Mouse (Mus musculus) CH12.LX (cell line): ENCODE results near the gene Pla2g4a. TPM values are rescaled to one million over a fixed set of nuclear protein-coding genes. Genes with fewer than 3 reads are reported as not detected.
A peak's percentile ranks its signal among the peaks of the same experiment; 100 is the strongest.

Experiments
- DNase-seq: peaks from one replicate; pipeline ENCODE4 v3.0.0-alpha.2; 2013; ENCODE audit errors: extremely low read depth
- H3K27ac ChIP-seq: 2 replicates; pipeline ENCODE4 v1.5.1; 2012; ENCODE audit warnings: low read depth, mild to moderate bottlenecking, control low read depth, moderate library complexity; ENCODE audit not compliant: insufficient read depth
- H3K27me3 ChIP-seq: replicated peaks from 2 replicates; pipeline ENCODE3; 2012; ENCODE audit warnings: inconsistent platforms
- H3K36me3 ChIP-seq, 2 experiments: replicated peaks in 1 of 2; 2 replicates each; pipeline versions ENCODE3 to v1.6.1; 2012; ENCODE audit warnings: inconsistent platforms in 1 of 2, low read length in 1 of 2, mild to moderate bottlenecking in 1 of 2, mixed read lengths in 1 of 2, moderate library complexity in 1 of 2; ENCODE audit not compliant: control insufficient read depth in 1 of 2, insufficient read depth in 1 of 2
- H3K4me1 ChIP-seq, 2 experiments: 2 replicates each; pipeline ENCODE4 v1.6.1; 2012; ENCODE audit warnings: inconsistent platforms in 1 of 2, moderate library complexity in 1 of 2; ENCODE audit not compliant: insufficient read depth in 2 of 2, control insufficient read depth in 1 of 2
- H3K4me2 ChIP-seq: 2 replicates; pipeline ENCODE4 v1.6.1; 2012; ENCODE audit warnings: low read depth, mild to moderate bottlenecking, control low read depth; ENCODE audit not compliant: poor library complexity, insufficient read depth, severe bottlenecking
- H3K4me3 ChIP-seq, 3 experiments: fragments of 150-350 bp in 1 of 3; sonication (generic) in 1 of 3; replicated peaks in 1 of 3; 2 replicates each; pipeline versions ENCODE3 to v1.5.1; 2011 to 2012; ENCODE audit warnings: low read depth in 2 of 3, low read length in 2 of 3, mild to moderate bottlenecking in 2 of 3, moderate library complexity in 2 of 3, control low read depth in 1 of 3, improper control_type of control experiment in 1 of 3, inconsistent platforms in 1 of 3, mixed read lengths in 1 of 3; ENCODE audit not compliant: poor library complexity in 1 of 3
- H3K79me2 ChIP-seq: replicated peaks from 2 replicates; pipeline ENCODE4 v1.6.1; 2012; ENCODE audit warnings: mild to moderate bottlenecking, moderate library complexity; ENCODE audit not compliant: control insufficient read depth, poor library complexity, insufficient read depth, severe bottlenecking; ENCODE audit errors: extremely low read depth
- H3K9ac ChIP-seq: 2 replicates; pipeline ENCODE4 v1.6.1; 2012; ENCODE audit warnings: low read depth, mild to moderate bottlenecking, control low read depth, moderate library complexity; ENCODE audit not compliant: insufficient read depth
- H3K9me3 ChIP-seq: replicated peaks from 2 replicates; pipeline ENCODE3; 2012; ENCODE audit warnings: low read length, inconsistent platforms, mixed read lengths
- BHLHE40 ChIP-seq: IDR thresholded peaks from 2 replicates; pipeline ENCODE4 v1.6.1; 2011; ENCODE audit warnings: mild to moderate bottlenecking, low read depth, low read length, improper control_type of control experiment
- CHD1 ChIP-seq: IDR thresholded peaks from 2 replicates; pipeline ENCODE4 v1.6.1; 2012; ENCODE audit warnings: low read depth, low read length, improper control_type of control experiment, inconsistent platforms
- CHD2 ChIP-seq: IDR thresholded peaks from 2 replicates; pipeline ENCODE4 v1.6.1; 2011; ENCODE audit warnings: low read length, improper control_type of control experiment
- CTCF ChIP-seq, 2 experiments: IDR thresholded peaks in 1 of 2; conservative IDR thresholded peaks in 1 of 2; 2 replicates each; pipeline ENCODE4 v1.5.1; 2011 to 2012; ENCODE audit warnings: low read depth in 2 of 2, low read length in 2 of 2, improper control_type of control experiment in 1 of 2, inconsistent platforms in 1 of 2, mild to moderate bottlenecking in 1 of 2, moderate library complexity in 1 of 2
- E2F4 ChIP-seq: IDR thresholded peaks from 2 replicates; pipeline ENCODE4 v1.6.1; 2011; ENCODE audit warnings: low read depth, low read length, improper control_type of control experiment; ENCODE audit not compliant: insufficient replicate concordance
- ELF1 ChIP-seq: IDR thresholded peaks from 2 replicates; pipeline ENCODE4 v1.6.1; 2014; ENCODE audit warnings: low read depth, mild to moderate bottlenecking, inconsistent platforms, low read length, improper control_type of control experiment
- EP300 ChIP-seq: IDR thresholded peaks from 2 replicates; pipeline ENCODE4 v1.6.1; 2011; ENCODE audit warnings: low read length, improper control_type of control experiment
- ETS1 ChIP-seq: conservative IDR thresholded peaks from 2 replicates; pipeline ENCODE4 v1.6.1; 2012; ENCODE audit warnings: low read depth, mild to moderate bottlenecking, inconsistent platforms, low read length, improper control_type of control experiment, moderate library complexity
- HCFC1 ChIP-seq: IDR thresholded peaks from 2 replicates; pipeline ENCODE4 v1.6.1; 2012; ENCODE audit warnings: low read depth, mild to moderate bottlenecking, inconsistent platforms, low read length, improper control_type of control experiment
- IRF4 ChIP-seq: IDR thresholded peaks from 2 replicates; pipeline ENCODE4 v1.6.1; 2014; ENCODE audit warnings: low read depth, mild to moderate bottlenecking, inconsistent platforms, low read length, improper control_type of control experiment
- JUN ChIP-seq: IDR thresholded peaks from 2 replicates; pipeline ENCODE4 v1.6.1; 2011; ENCODE audit warnings: low read depth, mild to moderate bottlenecking, low read length, improper control_type of control experiment, moderate library complexity; ENCODE audit not compliant: insufficient read depth
- JUND ChIP-seq: conservative IDR thresholded peaks from 2 replicates; pipeline ENCODE4 v1.6.1; 2011; ENCODE audit warnings: low read depth, low read length, improper control_type of control experiment
- KAT2A ChIP-seq: IDR thresholded peaks from 2 replicates; pipeline ENCODE4 v1.6.1; 2012; ENCODE audit warnings: low read length, improper control_type of control experiment, inconsistent platforms; ENCODE audit not compliant: insufficient replicate concordance
- MAFK ChIP-seq: IDR thresholded peaks from 2 replicates; pipeline ENCODE4 v1.6.1; 2011; ENCODE audit warnings: low read length, improper control_type of control experiment; ENCODE audit not compliant: insufficient replicate concordance
- MAX ChIP-seq: IDR thresholded peaks from 2 replicates; pipeline ENCODE4 v1.6.1; 2011; ENCODE audit warnings: low read length, improper control_type of control experiment
- MAZ ChIP-seq: IDR thresholded peaks from 2 replicates; pipeline ENCODE4 v1.6.1; 2012; ENCODE audit warnings: low read depth, mild to moderate bottlenecking, inconsistent platforms, low read length, improper control_type of control experiment, moderate library complexity
- MEF2A ChIP-seq: IDR thresholded peaks from 2 replicates; pipeline ENCODE4 v1.6.1; 2014; ENCODE audit warnings: low read depth, mild to moderate bottlenecking, inconsistent platforms, low read length, improper control_type of control experiment, borderline replicate concordance
- MXI1 ChIP-seq: IDR thresholded peaks from 2 replicates; pipeline ENCODE4 v1.6.1; 2011; ENCODE audit warnings: mild to moderate bottlenecking, low read depth, low read length, improper control_type of control experiment
- MYC ChIP-seq: IDR thresholded peaks from 2 replicates; pipeline ENCODE4 v1.6.1; 2011; ENCODE audit warnings: low read depth, mild to moderate bottlenecking, improper control_type of control experiment, low read length
- NELFE ChIP-seq: IDR thresholded peaks from 2 replicates; pipeline ENCODE4 v1.6.1; 2011; ENCODE audit warnings: low read depth, low read length, improper control_type of control experiment
- NRF1 ChIP-seq: IDR thresholded peaks from 2 replicates; pipeline ENCODE4 v1.6.1; 2014; ENCODE audit warnings: low read depth, mild to moderate bottlenecking, inconsistent platforms, low read length, improper control_type of control experiment, moderate library complexity
- PAX5 ChIP-seq: IDR thresholded peaks from 2 replicates; pipeline ENCODE4 v1.6.1; 2012; ENCODE audit warnings: low read length, inconsistent platforms, mixed read lengths
- POLR2A ChIP-seq: IDR thresholded peaks from 2 replicates; pipeline ENCODE4 v1.6.1; 2011; ENCODE audit warnings: low read depth, mild to moderate bottlenecking, improper control_type of control experiment, low read length
- POLR2AphosphoS2 ChIP-seq: IDR thresholded peaks from 2 replicates; pipeline ENCODE4 v1.6.1; 2011; ENCODE audit warnings: low read depth, low read length, improper control_type of control experiment
- RCOR1 ChIP-seq: conservative IDR thresholded peaks from 2 replicates; pipeline ENCODE4 v1.6.1; 2012; ENCODE audit warnings: low read depth, mild to moderate bottlenecking, inconsistent platforms, low read length, improper control_type of control experiment
- SIN3A ChIP-seq: IDR thresholded peaks from 2 replicates; pipeline ENCODE4 v1.6.1; 2012; ENCODE audit warnings: low read length, improper control_type of control experiment, inconsistent platforms
- SMC3 ChIP-seq: IDR thresholded peaks from 2 replicates; pipeline ENCODE4 v1.6.1; 2011; ENCODE audit warnings: low read depth, low read length, improper control_type of control experiment
- TBP ChIP-seq: conservative IDR thresholded peaks from 2 replicates; pipeline ENCODE4 v1.6.1; 2011; ENCODE audit warnings: low read depth, low read length, improper control_type of control experiment
- TCF12 ChIP-seq: IDR thresholded peaks from 2 replicates; pipeline ENCODE4 v1.6.1; 2014; ENCODE audit warnings: low read depth, mild to moderate bottlenecking, inconsistent platforms, low read length, improper control_type of control experiment
- UBTF ChIP-seq: IDR thresholded peaks from 2 replicates; pipeline ENCODE4 v1.6.1; 2012; ENCODE audit warnings: low read depth, mild to moderate bottlenecking, inconsistent platforms, low read length, improper control_type of control experiment, moderate library complexity
- USF1 ChIP-seq: IDR thresholded peaks from 2 replicates; pipeline ENCODE4 v1.6.1; 2014; ENCODE audit warnings: low read depth, mild to moderate bottlenecking, inconsistent platforms, low read length, improper control_type of control experiment
- USF2 ChIP-seq: conservative IDR thresholded peaks from 2 replicates; pipeline ENCODE4 v1.6.1; 2011; ENCODE audit warnings: low read depth, low read length, improper control_type of control experiment
- ZKSCAN1 ChIP-seq: IDR thresholded peaks from 2 replicates; pipeline ENCODE4 v1.6.1; 2012; ENCODE audit warnings: low read depth, inconsistent platforms, low read length, improper control_type of control experiment, borderline replicate concordance
- ZMIZ1 ChIP-seq: IDR thresholded peaks from 2 replicates; pipeline ENCODE4 v1.6.1; 2012; ENCODE audit warnings: low read depth, mild to moderate bottlenecking, inconsistent platforms, low read length, improper control_type of control experiment
- dilution Hi-C: fragments of 300-500 bp; cut with MboI; formaldehyde crosslinking; loops from 2 replicates; pipeline ENCODE4 v1.14.3; 2020; ENCODE audit warnings: low sequenced_read_pairs; ENCODE audit not compliant: extremely low pct_unique_long_range_greater_than_20kb, extremely low pct_ligation_motif_present
- in situ Hi-C: fragments of 300-500 bp; cut with MboI; formaldehyde crosslinking; loops from 3 replicates; pipeline ENCODE4 v1.14.3; 2019; ENCODE audit warnings: low sequenced_read_pairs, low pct_ligation_motif_present, low pct_unique_long_range_greater_than_20kb, mixed read lengths
- polyA plus RNA-seq: library from polyadenylated mRNA; unstranded; fragments of >175 nt; gene quantifications from 2 replicates; pipeline ENCODE4 v1.2.1, GENCODE M21; 2012; ENCODE audit warnings: low read depth; ENCODE audit not compliant: insufficient read length
- total RNA-seq, 2 experiments: library from RNA; depleted of rRNA; stranded (reverse); fragments of 300-350 nt in 1 of 2; fragments of >200 nt in 1 of 2; gene quantifications; 2 replicates each; pipeline ENCODE4 v1.2.3; 2012 to 2014

Gene Pla2g4a
- total and polyA plus RNA-seq, 3 experiments: 3.2 to 15.6 (median 3.5) TPM

DNA sequence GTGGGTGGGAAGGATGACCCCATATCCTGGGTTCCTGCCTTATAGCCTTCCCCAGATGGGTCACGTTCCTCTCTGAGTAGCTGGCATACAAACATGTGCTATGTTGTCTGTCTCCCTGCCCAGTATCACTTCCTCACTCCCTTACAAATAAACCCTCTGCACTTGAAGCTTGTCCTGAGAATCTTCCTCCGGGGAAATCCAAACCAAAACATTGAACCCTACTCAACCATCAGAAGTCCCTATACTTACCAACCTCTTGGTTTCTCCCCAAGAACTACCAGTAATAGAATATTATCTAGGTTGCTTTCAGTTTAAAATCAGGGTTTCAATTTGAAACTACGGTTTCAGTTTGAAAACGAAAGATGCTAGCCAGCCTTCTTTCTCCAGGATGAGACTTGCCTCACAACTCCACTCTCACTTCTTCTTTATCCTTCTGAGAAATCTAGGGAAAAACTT is 120.1 kb downstream of the Pla2g4a start:
- Histone ChIP-seq H3K4me2 (peak overlapping the region; percentile 83), H3K27ac (peak overlapping the region; percentile 90), H3K4me3 (peak overlapping the region; percentile 1 to 32 (median 29)), H3K4me1 (peaks cover 12 to 24% of the 10 kb centered on the region in 2 experiments), H3K36me3 (peaks cover 5 to 8% of the 10 kb centered on the region in 2 experiments), H3K27me3 (no peaks in the 10 kb centered on the region), H3K79me2 (no peaks in the 10 kb centered on the region), H3K9me3 (peaks cover 8% of the 10 kb centered on the region), H3K9ac (peak overlapping the region; percentile 45; the same call in 1 of the 2 replicates)
- TF ChIP-seq ZKSCAN1: no peak
- no peak for TF ChIP-seq ZMIZ1
- peak; percentile 99 for TF ChIP-seq BHLHE40
- 0 out of 2 replicates have a peak, but pooled peaks have one; percentile 26 for TF ChIP-seq TBP
- peak; percentile 60; the same call in 1 of the 2 replicates for TF ChIP-seq JUND
- TF ChIP-seq KAT2A: 0 out of 2 replicates have a peak, but pooled peaks have one; percentile 44
- no peak for TF ChIP-seq USF1
- TF ChIP-seq ETS1: peak; percentile 90
- TF ChIP-seq MXI1: no peak
- no peak for TF ChIP-seq CTCF (conservative IDR thresholded peaks at IDR 0.05 in 1 of 2, IDR thresholded peaks at IDR 0.05 in 1 of 2; ENCODE audit: low read depth in 2 of 2, low read length in 2 of 2)
- 0 out of 2 replicates have a peak, but pooled peaks have one; percentile 3 for TF ChIP-seq CHD1
- peak; percentile 85 for TF ChIP-seq MAX
- TF ChIP-seq JUN: peak; percentile 44; the same call in 1 of the 2 replicates
- peak; percentile 22; the same call in 1 of the 2 replicates for TF ChIP-seq NELFE
- TF ChIP-seq UBTF: no peak
- TF ChIP-seq TCF12: 0 out of 2 replicates have a peak, but pooled peaks have one; percentile 63
- no peak for TF ChIP-seq POLR2A
- peak; percentile 91 for TF ChIP-seq IRF4
- no peak for TF ChIP-seq POLR2AphosphoS2
- TF ChIP-seq EP300: peak; percentile 90
- no peak for TF ChIP-seq SMC3
- 0 out of 2 replicates have a peak, but pooled peaks have one; percentile 52 for TF ChIP-seq MAFK
- peak; percentile 93 for TF ChIP-seq RCOR1
- TF ChIP-seq E2F4: no peak
- 0 out of 2 replicates have a peak, but pooled peaks have one; percentile 38 for TF ChIP-seq MAZ
- TF ChIP-seq PAX5: no peak
- TF ChIP-seq USF2: no peak
- no peak for TF ChIP-seq SIN3A
- TF ChIP-seq HCFC1: no peak
- TF ChIP-seq NRF1: no peak
- TF ChIP-seq ELF1: peak; percentile 63
- peak; percentile 87; the same call in 1 of the 2 replicates for TF ChIP-seq MEF2A
- TF ChIP-seq MYC: peak; percentile 88
- peak; percentile 50; the same call in 1 of the 2 replicates for TF ChIP-seq CHD2
- in situ Hi-C loops: loop anchor here (25.0 kb wide), 1 partner anchor 546 kb away; the partner anchor contains the start of genes Odr4 and Tpr
- DNase-seq: peak; percentile 67
- dilution Hi-C loops: no loop called here
